Mouse (Mus musculus): ENCODE measurements around the gene Fgd5. TPM values are rescaled to one million over a fixed set of nuclear protein-coding genes. Genes with fewer than 3 reads are reported as not detected.
A peak's percentile ranks its signal among the peaks of the same experiment; 100 is the strongest.

Fgd5 gene
- total RNA-seq, 1 experiment from 2014 or later: 0.55 TPM

GRCm38 (mm10) chr6:92004137-92004805, 25.6 kb downstream of the Fgd5 start:
- ATAC-seq (replicated peaks; ENCODE audit: low read depth, poor library complexity, severe bottlenecking): no peak

DNA sequence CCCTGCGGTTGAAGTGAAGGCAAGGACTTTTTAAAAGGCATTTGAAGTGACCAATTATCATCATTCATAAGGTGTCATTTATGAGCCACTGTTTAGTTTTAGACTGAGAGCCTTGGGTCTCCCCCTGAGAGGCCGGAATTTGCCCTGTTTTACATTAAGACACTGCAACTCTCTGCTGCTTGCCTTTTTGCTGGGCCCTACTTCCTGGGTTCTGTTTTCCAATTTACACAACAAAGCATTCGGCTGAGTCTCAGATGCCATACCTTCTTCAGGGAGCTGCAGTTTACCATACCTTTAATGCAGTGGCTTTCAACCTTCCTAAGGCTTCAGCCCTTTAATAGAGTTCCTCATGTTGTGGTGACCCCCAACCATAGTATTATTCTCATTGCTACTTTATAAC, 26.1 kb downstream of the Fgd5 start:
- no peak for ATAC-seq (replicated peaks; ENCODE audit: low read depth, poor library complexity, severe bottlenecking)

DNA sequence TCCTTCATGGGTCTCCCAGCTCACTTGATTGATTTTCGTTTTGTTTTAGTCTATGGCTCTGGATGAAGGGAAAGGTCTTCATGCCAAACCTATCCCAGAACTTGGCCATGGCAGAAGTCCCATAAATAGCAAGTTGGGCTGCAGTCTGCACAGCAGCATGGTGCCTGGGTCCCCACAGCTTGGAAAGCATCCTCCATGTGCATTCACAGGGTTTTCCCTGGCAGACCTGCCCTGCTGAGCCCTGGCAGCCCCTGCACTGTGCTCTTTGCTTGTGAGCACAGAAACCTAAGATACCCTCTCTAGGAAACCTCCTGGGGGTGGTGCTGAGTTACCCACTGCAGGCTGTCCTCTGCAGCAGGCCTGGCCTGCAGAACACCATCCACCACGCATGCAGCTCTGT, 32.2 kb downstream of the Fgd5 start:
- ATAC-seq (replicated peaks; ENCODE audit: low read depth, poor library complexity, severe bottlenecking): no peak

GRCm38 (mm10) chr6:92012413-92012812, 33.7 kb downstream of the Fgd5 start:
- ATAC-seq (replicated peaks; ENCODE audit: low read depth, poor library complexity, severe bottlenecking): peak; percentile 65

DNA sequence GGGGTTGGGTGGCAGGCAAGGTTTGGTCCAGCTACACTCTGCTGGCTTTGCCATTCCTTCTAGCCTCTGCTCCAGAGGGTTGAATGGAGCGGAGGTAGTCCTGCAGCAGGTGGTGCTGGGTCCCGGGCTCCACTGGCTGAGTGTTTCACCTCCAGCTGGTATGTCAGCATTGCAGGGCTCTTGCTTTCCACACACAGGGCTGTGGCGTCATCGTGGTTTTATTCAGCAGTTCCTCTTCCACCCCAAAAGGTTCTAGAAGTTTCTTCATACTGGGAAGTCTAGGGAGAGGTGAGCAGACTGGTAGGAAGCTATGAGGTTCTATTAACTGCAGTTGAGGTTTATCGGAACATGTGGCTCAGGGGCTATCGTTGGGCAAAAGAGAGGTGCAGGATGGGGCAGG, 34.4 kb downstream of the Fgd5 start:
- peak; percentile 86 for ATAC-seq (replicated peaks; ENCODE audit: low read depth, poor library complexity, severe bottlenecking)

DNA sequence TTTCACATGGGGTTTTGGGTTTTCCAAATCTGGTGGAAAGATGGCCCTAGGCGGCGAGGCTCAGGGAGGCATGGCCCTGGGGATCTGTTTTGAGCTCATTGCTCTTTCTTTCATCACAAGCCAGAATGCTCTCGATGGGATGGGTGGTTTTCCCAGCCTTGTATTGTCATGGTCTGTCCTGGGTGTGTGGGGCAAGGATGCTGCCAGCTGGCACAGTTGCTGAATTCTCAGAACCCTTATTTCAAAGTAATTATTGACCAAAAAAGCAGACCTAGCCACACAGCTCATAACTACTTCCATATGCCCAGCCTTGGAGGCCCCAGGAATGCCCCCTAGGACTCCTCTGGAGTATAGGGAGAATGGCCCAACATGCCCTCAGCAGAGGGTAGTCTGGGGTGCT, 34.9 kb downstream of the Fgd5 start:
- ATAC-seq (replicated peaks; ENCODE audit: low read depth, poor library complexity, severe bottlenecking): no peak

DNA sequence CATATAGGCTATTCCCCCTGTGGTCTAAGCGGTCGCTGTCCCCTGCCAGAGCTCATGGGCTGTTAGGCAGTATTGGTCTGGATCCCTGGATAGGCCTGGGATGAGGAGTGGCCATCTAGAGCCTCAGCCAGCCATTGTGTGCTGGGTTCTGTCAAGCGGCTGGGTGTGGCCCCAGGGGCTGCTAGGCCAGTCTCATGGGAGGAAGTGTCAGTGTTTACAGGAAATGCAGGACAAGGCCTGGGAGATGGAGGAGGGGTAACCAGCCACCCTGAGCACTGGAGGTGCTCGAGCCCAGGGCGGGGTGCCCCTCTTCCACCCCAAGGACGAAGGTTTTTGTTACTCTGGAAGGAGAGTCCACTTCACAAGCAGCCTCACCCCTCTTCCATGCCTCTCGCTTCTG, 36.3 kb downstream of the Fgd5 start:
- no peak for ATAC-seq (replicated peaks; ENCODE audit: low read depth, poor library complexity, severe bottlenecking)

DNA sequence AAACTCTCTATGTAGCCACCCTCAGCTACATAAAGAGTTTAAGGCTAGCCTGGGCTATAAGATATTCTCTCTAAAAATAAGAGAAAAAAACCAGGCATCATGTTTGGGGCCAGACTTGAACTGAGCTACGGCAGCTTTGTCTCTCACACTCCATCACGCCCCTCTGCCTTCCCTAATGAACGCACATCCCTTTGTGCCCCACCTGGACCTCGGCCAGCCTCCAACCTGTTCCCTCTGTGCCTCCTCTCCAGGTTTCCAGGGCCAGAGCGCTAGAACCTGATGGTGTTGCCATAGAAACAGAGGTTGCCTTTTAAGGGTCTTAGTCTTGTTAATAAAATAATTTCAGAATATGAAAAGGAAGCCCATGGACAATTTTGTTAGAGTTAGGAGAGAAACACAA, 37.2 kb downstream of the Fgd5 start:
- ATAC-seq (replicated peaks; ENCODE audit: low read depth, poor library complexity, severe bottlenecking): no peak

GRCm38 (mm10) chr6:92016738-92017137, 38.1 kb downstream of the Fgd5 start:
- ATAC-seq (replicated peaks; ENCODE audit: low read depth, poor library complexity, severe bottlenecking): no peak

DNA sequence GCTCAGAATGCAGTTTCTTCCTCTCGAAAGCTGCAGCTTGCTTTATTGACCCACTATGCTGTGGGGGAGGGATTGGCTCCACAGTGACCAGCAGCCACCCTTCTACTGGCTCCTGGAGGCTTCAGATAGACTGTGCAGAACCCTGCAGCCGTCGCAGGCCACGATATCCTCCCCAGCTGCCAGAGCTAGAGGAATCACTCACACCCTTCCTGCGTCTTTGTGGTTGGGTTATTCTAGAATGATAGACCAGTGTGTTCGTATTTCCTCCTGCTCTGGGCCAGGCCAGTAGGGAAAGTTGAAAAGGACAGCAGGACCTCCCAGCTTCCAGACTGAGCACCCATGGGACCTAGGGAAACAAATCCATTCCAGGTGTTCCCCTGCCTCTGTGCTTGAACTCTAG, 39.7 kb downstream of the Fgd5 start:
- peak; percentile 50 for ATAC-seq (replicated peaks; ENCODE audit: low read depth, poor library complexity, severe bottlenecking)

DNA sequence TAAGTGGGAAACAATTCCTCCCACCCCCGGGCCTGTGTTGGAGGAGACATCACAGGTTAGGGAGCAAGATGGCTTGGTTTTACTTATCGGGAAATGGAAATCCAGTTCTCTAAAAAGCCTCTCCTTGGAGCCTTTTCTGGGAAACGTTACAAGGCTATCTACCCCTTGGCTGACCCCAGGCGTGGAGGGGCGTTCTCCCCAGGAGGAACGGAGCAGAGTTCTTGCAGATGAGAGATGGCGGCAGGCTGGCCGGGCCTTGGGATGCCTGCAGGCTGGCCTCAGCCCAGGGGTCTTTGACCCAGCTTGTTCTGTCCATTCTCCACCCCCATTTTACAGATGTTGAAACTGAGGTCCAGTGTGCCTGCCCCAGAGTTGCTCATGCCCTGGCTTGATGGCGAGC, 42.4 kb downstream of the Fgd5 start:
- ATAC-seq (replicated peaks; ENCODE audit: low read depth, poor library complexity, severe bottlenecking): no peak

- no peak for ATAC-seq (replicated peaks; ENCODE audit: low read depth, poor library complexity, severe bottlenecking)
These were observed 42.8 kb downstream of the Fgd5 start for GRCm38 (mm10) chr6:92021506-92021905.

GRCm38 (mm10) chr6:92025252-92025651, 46.6 kb downstream of the Fgd5 start:
- no peak for ATAC-seq (replicated peaks; ENCODE audit: low read depth, poor library complexity, severe bottlenecking)

GRCm38 (mm10) chr6:92027379-92027778, 48.7 kb downstream of the Fgd5 start:
- no peak for ATAC-seq (replicated peaks; ENCODE audit: low read depth, poor library complexity, severe bottlenecking)

- ATAC-seq (replicated peaks; ENCODE audit: low read depth, poor library complexity, severe bottlenecking): no peak
These were observed 52.0 kb downstream of the Fgd5 start for GRCm38 (mm10) chr6:92030646-92031045.

DNA sequence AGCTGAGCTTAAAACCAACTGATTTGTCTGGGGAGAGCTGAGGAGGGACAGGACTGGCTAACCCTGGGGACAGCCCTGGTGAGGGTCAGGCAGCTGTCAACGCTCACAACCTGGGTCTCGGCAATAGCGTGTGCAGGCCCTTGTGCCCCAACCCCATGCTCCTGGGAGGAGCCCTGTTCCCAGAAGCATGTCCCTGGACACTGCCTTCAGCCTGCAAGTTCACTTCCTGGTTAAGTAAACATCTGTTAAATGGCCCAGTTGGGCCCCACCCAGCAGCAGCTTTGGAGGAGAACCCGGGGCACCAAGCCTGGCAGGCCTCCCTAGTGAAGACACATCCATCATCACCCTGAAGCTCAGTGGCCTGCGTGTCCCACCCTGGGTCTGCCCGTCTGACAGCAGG, 56.0 kb downstream of the Fgd5 start:
- no peak for ATAC-seq (replicated peaks; ENCODE audit: low read depth, poor library complexity, severe bottlenecking)

GRCm38 (mm10) chr6:92036372-92036771, 57.7 kb downstream of the Fgd5 start:
- ATAC-seq (replicated peaks; ENCODE audit: low read depth, poor library complexity, severe bottlenecking): no peak

- no peak for ATAC-seq (replicated peaks; ENCODE audit: low read depth, poor library complexity, severe bottlenecking)
These were observed 59.5 kb downstream of the Fgd5 start for GRCm38 (mm10) chr6:92038158-92038557.

GRCm38 (mm10) chr6:92041271-92041670, 62.6 kb downstream of the Fgd5 start:
- no peak for ATAC-seq (replicated peaks; ENCODE audit: low read depth, poor library complexity, severe bottlenecking)

DNA sequence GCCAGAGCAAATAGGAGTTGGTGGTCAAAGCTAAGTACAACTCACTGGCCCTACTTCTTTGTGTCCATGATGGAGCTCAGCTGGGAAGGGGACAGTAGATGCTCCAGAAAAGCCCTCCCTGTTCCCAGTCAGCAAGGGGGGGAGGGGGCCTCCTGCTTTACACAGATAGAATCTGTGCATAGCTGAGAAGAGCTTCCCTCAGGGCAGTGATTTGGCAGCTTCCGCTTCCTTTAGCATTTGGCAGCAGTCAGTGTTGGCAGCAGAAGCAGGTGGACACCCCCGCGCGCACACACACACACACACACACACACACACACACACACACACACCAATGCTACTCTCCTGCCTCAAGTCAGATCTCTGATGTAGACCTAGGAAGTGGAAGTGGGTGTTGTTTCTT, 63.4 kb downstream of the Fgd5 start:
- no peak for ATAC-seq (replicated peaks; ENCODE audit: low read depth, poor library complexity, severe bottlenecking)

DNA sequence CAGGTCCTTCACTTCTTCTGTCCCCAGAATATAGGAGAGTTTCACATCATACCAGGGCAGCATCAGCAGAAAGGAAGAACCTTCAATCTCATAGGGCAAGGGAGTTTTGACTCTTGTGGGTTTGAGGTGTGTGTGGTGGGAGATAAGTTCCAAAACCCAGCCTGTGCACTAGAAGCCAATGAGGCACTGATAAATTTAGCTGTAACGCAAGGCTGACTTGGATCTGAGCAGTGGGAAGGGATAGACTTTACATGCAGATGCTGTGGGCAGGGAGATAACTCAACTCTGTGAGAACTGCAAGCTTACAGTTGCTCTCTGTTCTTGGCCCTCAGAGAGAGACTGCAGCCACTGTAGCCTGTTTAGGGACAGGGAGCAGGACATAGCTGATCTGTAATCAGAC, 64.2 kb downstream of the Fgd5 start:
- peak; percentile 69 for ATAC-seq (replicated peaks; ENCODE audit: low read depth, poor library complexity, severe bottlenecking)

DNA sequence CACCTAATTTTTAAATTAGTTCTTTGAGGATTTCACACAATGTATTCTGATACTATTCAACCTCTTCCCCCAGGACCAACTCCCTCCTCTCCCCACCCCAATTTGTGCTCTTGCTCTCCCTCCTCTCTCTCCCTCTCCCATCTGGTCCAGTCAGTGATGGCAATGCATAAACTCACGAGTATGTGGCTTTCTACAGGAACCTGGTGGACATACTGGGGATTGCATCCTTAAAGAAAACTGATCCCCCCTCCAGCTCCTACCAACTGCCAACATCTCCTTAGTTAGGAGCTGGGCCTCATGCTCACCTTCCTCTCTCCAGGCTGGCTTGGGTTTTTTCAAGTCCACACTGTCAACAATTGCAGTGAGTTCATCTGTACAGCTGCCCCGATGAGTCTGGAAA, 79.1 kb downstream of the Fgd5 start:
- ATAC-seq (replicated peaks; ENCODE audit: low read depth, poor library complexity, severe bottlenecking): peak; percentile 65; the same call in 1 of the 2 replicates

DNA sequence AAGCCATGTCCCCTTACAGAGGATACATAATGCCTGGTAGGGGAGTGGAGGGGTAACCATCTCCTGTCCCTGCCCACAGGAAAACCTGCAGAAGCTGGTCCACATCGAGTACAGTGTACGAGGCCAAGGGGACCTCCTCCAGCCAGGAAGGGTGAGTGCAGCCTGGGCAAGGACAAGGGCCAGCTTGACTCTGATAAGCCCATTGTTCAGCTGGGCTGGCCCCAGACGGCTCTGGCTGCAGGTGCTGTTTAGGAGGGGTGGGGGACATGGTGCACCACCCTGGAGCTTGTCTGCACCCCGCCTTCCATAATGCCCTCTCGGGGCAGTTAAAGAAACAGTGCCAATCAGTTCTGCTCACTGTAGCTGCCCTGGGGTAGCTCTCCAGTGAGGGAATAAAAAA, 83.0 kb downstream of the Fgd5 start:
- no peak for ATAC-seq (replicated peaks; ENCODE audit: low read depth, poor library complexity, severe bottlenecking)
